Mouse (Mus musculus) liver, embryonic 15.5 days (tissue): ENCODE measurements around the gene Orc4. TPM values are rescaled to one million over a fixed set of nuclear protein-coding genes. Genes with fewer than 3 reads are reported as not detected.
"Not testable (repeated sequence)": the region's sequence is repeated elsewhere in the genome, so short reads cannot be mapped to it uniquely, and the experiment has no call there.

Experiments used
- ATAC-seq: fragments of 200-750 bp; cut with Nextera tagmentation; 2 replicates; pipeline ENCODE4 v1.8.0; 2017; ENCODE audit warnings: moderate number of reproducible peaks, mild to moderate bottlenecking, moderate library complexity; ENCODE audit not compliant: insufficient read depth
- H3K27ac ChIP-seq: fragments of 300-500 bp; sonication (generic); replicated peaks from 2 replicates; pipeline ENCODE4 v1.5.1; 2015; ENCODE audit warnings: mild to moderate bottlenecking, inconsistent platforms
- H3K27me3 ChIP-seq: fragments of 300-500 bp; sonication (generic); 2 replicates; pipeline ENCODE4 v1.6.1; 2015; ENCODE audit warnings: mild to moderate bottlenecking, inconsistent platforms
- H3K36me3 ChIP-seq: fragments of 300-500 bp; sonication (generic); replicated peaks from 2 replicates; pipeline ENCODE4 v1.6.1; 2015; ENCODE audit warnings: moderate library complexity, mild to moderate bottlenecking, inconsistent platforms
- H3K4me1 ChIP-seq: fragments of 300-500 bp; sonication (generic); replicated peaks from 2 replicates; pipeline ENCODE4 v1.6.1; 2015; ENCODE audit warnings: inconsistent platforms
- H3K4me2 ChIP-seq: fragments of 300-500 bp; sonication (generic); 2 replicates; pipeline ENCODE4 v1.6.1; 2015; ENCODE audit warnings: moderate library complexity, mild to moderate bottlenecking, inconsistent platforms
- H3K4me3 ChIP-seq: fragments of 300-500 bp; sonication (generic); replicated peaks from 2 replicates; pipeline ENCODE4 v1.5.1; 2015; ENCODE audit warnings: mild to moderate bottlenecking, inconsistent platforms
- H3K9ac ChIP-seq: fragments of 300-500 bp; sonication (generic); 2 replicates; pipeline ENCODE4 v1.6.1; 2015; ENCODE audit warnings: moderate library complexity, mild to moderate bottlenecking, inconsistent platforms
- H3K9me3 ChIP-seq: fragments of 300-500 bp; sonication (generic); replicated peaks from 2 replicates; pipeline ENCODE4 v1.6.1; 2016; ENCODE audit warnings: inconsistent platforms
- WGBS: fragments of 180-500 bp; shearing (Covaris S2); methylation state at CpG from one replicate; pipeline ENCODE4 v1.1.7; 2015; ENCODE audit warnings: mixed read lengths; ENCODE audit not compliant: insufficient replicate concordance; 5-methylcytosine and 5-hydroxymethylcytosine counted together
- polyA plus RNA-seq: library from polyadenylated mRNA; unstranded; fragments of >200 nt; fragmentation: Nextera tagmentation; extraction: Ambion mirVana; gene quantifications from 2 replicates; pipeline ENCODE4 v1.2.1, GENCODE M21; 2015

Orc4 gene
- polyA plus RNA-seq, 1 experiment from 2014 or later = 31.0 TPM

- no peaks in the 10 kb centered on the region for H3K27me3 ChIP-seq
- 76% methylated on average over 3 of the region's 3 CpGs for WGBS
- no peak overlapping the region for H3K4me2 ChIP-seq
- H3K9me3 ChIP-seq = no peaks in the 10 kb centered on the region
- no peak overlapping the region for H3K9ac ChIP-seq
- no peak for ATAC-seq
- H3K27ac ChIP-seq = no peak overlapping the region
- 0 out of 2 replicates have a peak, but pooled peaks cover 6% of the 10 kb centered on the region for H3K36me3 ChIP-seq
- no peak overlapping the region for H3K4me3 ChIP-seq
- H3K4me1 ChIP-seq = no peaks in the 10 kb centered on the region
These were observed 54.9 kb downstream of the Orc4 start for GRCm38 (mm10) chr2:48895186-48895585.

- ATAC-seq = no peak
- no peaks in the 10 kb centered on the region for H3K4me1 ChIP-seq
- H3K9me3 ChIP-seq = no peaks in the 10 kb centered on the region
- H3K9ac ChIP-seq = no peak overlapping the region
- H3K27ac ChIP-seq = no peak overlapping the region
- no peaks in the 10 kb centered on the region for H3K36me3 ChIP-seq
- no peak overlapping the region for H3K4me2 ChIP-seq
- H3K4me3 ChIP-seq = no peak overlapping the region
- H3K27me3 ChIP-seq = no peaks in the 10 kb centered on the region
These were observed 64.1 kb downstream of the Orc4 start for GRCm38 (mm10) chr2:48885945-48886344.

- Histone ChIP-seq H3K4me2 (no peak overlapping the region), H3K27me3 (no peaks in the 10 kb centered on the region), H3K27ac (no peak overlapping the region), H3K4me1 (no peaks in the 10 kb centered on the region), H3K9ac (no peak overlapping the region), H3K36me3 (no peaks in the 10 kb centered on the region), H3K9me3 (no peaks in the 10 kb centered on the region), H3K4me3 (no peak overlapping the region)
- ATAC-seq = no peak
- WGBS = 53% methylated on average over 5 of the region's 5 CpGs
These were observed 81.7 kb downstream of the Orc4 start for GRCm38 (mm10) chr2:48868199-48868913.

GRCm38 (mm10) chr2:48865596-48865995 lies 84.5 kb downstream of the Orc4 start:
- H3K4me3 ChIP-seq, H3K36me3 ChIP-seq, ATAC-seq, H3K4me1 ChIP-seq, H3K4me2 ChIP-seq, H3K27ac ChIP-seq, H3K27me3 ChIP-seq, H3K9me3 ChIP-seq, H3K9ac ChIP-seq: not testable (repeated sequence)
- whole genome bisulfite sequencing = 60% methylated on average over 6 of the region's 6 CpGs

Other genes starting within 250 kb of the Orc4 start
- 2.4 and 3.0 TPM in 2 replicates for gene Acvr2a, start 136.2 kb downstream of the Orc4 start, polyA plus RNA-seq
- 5.6 and 7.6 TPM in 2 replicates for gene Mbd5, start 769 bp downstream of the Orc4 start, polyA plus RNA-seq